Mouse (Mus musculus) CD4-positive, CD25-positive, alpha-beta regulatory T cell, adult 2 months (primary cell): Measurements from ENCODE around the gene Dexi.

Experiments used
- DNase-seq: peaks from one replicate; pipeline ENCODE4 v3.0.0-alpha.2; 2012; ENCODE audit warnings: low read depth, low spot score

The Dexi gene

DNA sequence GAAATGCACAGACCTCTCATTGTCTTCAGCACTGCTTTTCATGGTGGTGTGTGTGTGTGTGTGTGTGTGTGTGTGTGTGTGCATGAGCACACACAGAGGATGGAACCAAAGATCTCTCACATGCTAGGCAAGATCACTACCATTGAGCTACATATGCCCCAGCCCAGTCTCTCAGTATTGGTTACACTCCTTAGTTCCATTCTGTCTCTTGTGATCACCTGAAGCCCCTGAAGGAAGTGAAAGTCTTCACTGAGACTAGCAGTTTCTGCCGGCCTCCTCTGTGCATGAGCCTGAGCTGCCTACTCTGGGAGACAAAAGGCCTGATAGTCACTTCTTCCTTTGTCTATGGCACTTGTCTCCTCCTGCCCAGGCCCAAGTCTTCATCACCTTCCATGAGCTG, 43.7 kb downstream of the Dexi start:
- no peak for DNase-seq

- no peak for DNase-seq
Observed at GRCm38 (mm10) chr16:10498096-10498602, 44.7 kb downstream of the Dexi start.

- no peak for DNase-seq
Observed at GRCm38 (mm10) chr16:10495824-10496298, 47.0 kb downstream of the Dexi start.

- no peak for DNase-seq
Observed at GRCm38 (mm10) chr16:10492587-10492986, 50.3 kb downstream of the Dexi start.

DNA sequence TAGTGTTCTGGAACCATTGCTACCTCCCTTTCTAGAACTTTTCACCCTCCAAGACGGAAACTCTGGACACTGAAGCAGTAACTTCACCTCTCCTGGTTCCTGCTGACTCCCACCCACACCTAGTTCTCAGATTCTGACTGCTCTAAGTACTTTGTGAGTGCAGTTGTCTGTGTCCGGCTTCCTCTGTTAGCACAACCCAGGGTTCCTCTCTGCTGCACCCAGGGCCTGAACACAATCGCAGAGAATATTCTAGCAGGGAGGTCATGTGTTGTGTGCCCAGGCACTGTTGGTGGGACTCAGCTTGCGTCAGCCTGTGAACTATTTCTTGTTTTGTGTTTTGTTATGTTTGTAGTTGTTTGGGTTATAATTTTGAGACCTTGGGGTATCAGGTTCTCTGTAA, 51.1 kb downstream of the Dexi start:
- DNase-seq, result no peak

DNA sequence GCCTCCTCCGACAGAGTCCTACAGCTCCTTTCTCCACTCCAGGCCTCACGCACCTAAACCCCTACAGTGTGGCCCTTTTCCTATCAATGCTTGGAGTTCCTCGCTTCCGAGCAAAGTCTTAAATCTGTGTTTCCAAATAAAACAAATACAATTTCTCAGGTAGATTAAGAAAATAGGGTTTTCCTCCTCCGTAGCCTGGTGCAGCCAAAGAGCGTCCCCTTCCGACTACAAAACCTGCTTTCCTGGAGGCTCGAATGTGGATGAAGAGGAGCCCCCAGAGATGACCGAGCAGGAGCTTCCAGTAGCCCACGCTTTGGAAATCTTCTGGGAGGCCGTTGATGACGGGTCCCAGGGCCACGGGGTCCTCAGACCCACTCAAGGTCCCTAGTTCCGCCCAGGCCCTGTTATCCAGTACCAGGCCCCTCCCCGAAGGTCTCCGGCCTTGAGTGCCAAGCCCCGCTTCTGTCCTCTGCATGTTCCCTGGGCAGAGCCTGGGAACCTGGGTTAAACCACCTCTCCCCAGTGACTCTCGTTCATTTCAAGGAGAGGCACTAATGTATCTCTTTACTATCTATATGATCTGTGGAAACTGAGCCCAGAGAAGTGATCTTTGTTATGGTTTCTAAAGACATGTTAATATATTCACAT, 52.2 kb downstream of the Dexi start:
- DNase-seq, result no peak

- no peak for DNase-seq
Observed at GRCm38 (mm10) chr16:10489904-10490457, 52.9 kb downstream of the Dexi start.

- no peak for DNase-seq
Observed at GRCm38 (mm10) chr16:10489483-10489882, 53.4 kb downstream of the Dexi start.

GRCm38 (mm10) chr16:10488769-10489481, 53.9 kb downstream of the Dexi start:
- DNase-seq, result no peak

- DNase-seq, result no peak
Observed at GRCm38 (mm10) chr16:10487895-10488493, 54.9 kb downstream of the Dexi start.

DNA sequence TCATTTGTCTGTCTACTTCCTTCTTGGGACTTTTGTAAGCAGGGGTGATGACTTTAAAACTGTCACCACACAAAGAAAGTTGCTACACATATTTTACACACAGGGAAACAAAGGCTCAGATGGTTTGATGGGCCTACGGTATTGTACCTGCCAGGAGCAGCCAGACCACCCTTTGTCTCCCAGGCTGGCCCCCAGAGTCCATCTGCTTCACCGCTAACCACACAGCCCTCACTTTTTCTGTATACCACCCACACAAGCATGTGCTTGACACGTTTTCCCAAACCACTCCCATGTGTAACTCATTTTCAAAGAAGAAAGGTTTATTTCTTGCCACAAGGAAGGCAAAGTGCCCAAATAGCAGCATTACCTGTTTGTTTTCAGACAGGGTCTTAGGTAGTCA, 55.9 kb downstream of the Dexi start:
- DNase-seq, result no peak

GRCm38 (mm10) chr16:10482343-10482742, 60.5 kb downstream of the Dexi start:
- no peak for DNase-seq

- DNase-seq, result no peak
Observed at GRCm38 (mm10) chr16:10479857-10480256, 63.0 kb downstream of the Dexi start, which contains the start of gene Ciita. TSS of gene Ciita (plus strand) at chr16:10480059.

DNA sequence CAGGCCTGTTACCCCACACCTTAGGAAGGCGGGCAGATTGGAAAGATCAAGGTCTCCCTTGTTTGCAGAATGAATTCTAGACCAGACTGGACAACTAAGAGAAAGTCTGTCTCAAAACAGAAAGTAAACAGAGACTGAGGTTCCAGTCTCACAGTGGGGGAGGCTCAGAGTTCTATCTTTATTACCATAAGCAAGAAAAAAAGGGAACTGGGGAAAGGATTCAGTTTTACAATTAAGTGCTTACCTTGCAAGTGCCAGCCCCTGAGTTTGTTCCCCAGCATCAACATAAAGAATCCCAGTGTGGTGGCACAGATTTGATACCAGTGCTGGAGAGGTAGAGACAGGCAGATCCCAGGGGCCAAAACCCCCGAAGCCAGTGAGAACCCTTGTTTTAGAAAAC, 66.9 kb downstream of the Dexi start:
- DNase-seq, result no peak

DNA sequence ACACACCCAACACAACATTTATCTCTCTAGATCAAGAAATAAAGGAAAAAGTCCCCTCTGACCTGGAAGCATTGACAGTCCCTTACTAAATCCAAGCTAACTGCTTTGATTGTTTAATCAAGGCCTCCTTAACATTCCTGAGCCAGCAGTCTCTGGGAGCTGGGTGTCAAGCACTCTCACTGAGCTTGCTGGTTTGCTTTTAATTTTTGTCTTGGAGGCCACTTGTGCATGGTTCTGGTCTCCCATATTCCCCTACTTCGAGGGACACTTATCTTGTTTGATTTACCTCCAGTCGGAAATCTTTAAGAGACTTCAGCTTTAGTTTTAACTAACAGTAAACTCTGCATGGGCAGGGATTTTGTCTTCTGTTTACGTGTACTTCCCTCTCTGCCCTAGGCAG, 67.9 kb downstream of the Dexi start:
- DNase-seq, result no peak

- no peak for DNase-seq
Observed at GRCm38 (mm10) chr16:10471950-10472349, 70.9 kb downstream of the Dexi start.

GRCm38 (mm10) chr16:10468201-10468600, 74.7 kb downstream of the Dexi start:
- no peak for DNase-seq

GRCm38 (mm10) chr16:10467391-10468107, 75.3 kb downstream of the Dexi start:
- DNase-seq, result no peak

GRCm38 (mm10) chr16:10465011-10465681, 77.7 kb downstream of the Dexi start:
- no peak for DNase-seq

DNA sequence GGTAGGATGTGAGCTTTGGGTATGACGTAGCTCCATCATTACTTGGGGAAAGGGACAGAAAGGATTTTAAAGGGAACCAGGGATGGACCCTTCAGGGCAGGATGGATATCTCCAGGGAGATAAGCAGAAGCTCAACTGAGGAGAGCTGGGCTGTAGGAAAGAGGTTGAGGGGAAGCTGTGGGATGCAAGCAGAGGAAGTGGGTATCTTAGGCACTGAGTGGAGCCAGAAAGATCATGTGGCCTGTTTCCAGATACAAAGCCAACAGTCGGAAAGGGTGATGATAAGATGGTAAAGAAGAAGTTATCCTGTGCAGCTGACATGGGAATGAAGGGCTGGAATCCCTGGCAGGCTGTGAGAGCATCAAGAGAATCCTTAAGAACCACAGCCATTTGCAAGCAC, 81.7 kb downstream of the Dexi start:
- DNase-seq, result no peak

GRCm38 (mm10) chr16:10460188-10460587, 82.7 kb downstream of the Dexi start:
- DNase-seq, result no peak
